8 mouse cellular contexts compared by ENCODE assay signal in genomic region chr8:107056973-107057369, GRCm38 (mm10). TPM values are rescaled to one million over a fixed set of nuclear protein-coding genes. Genes with fewer than 3 reads are reported as not detected.
DNase-seq lines count a peak whose midpoint lies in the region; ATAC-seq and TF ChIP-seq lines count a peak whose summit lies in the region.

No protein-coding gene starts in this region.

- TF ChIP-seq POLR2A in cerebellum, adult 2 months (IDR thresholded peaks at IDR 0.05; ENCODE audit: borderline replicate concordance, insufficient read depth, low read length) = no peak

- no peak for TF ChIP-seq CTCF in cerebellum, adult 2 months (IDR thresholded peaks at IDR 0.05; ENCODE audit: borderline replicate concordance, insufficient read depth, low read depth, low read length)

- peaks cover 15% of the 10 kb centered on the region for H3K36me3 ChIP-seq in neural tube, embryonic 11.5 days (ENCODE audit: control insufficient read depth, insufficient read depth, low read length)
- H3K36me3 ChIP-seq in intestine, embryonic 16.5 days (ENCODE audit: control insufficient read depth, insufficient read depth, low read length) = peaks cover 16% of the 10 kb centered on the region
- H3K36me3 ChIP-seq in neural tube, embryonic 14.5 days (ENCODE audit: control insufficient read depth, insufficient read depth, low read length) = peaks cover 25% of the 10 kb centered on the region

- no peak for DNase-seq in cerebellum, adult 2 months
- no peak for DNase-seq in cerebellum, adult 18-20 months
- DNase-seq in neural tube, embryonic 11.5 days (ENCODE audit: low spot score) = no peak
- no peak for DNase-seq in neural tube, embryonic 10.5 days (ENCODE audit: extremely low spot score, low spot score)
- DNase-seq in embryo, embryonic 9.5 days (ENCODE audit: extremely low spot score) = no peak

- no peak overlapping the region for H3K27ac ChIP-seq in cerebellum, adult 2 months (ENCODE audit: insufficient read depth, low read length)
- no peak overlapping the region for H3K27ac ChIP-seq in neural tube, embryonic 11.5 days (ENCODE audit: low read depth, low read length)
- H3K27ac ChIP-seq in intestine, embryonic 16.5 days (ENCODE audit: low read length) = peak overlapping the region; percentile 35; the same call in 1 of the 2 replicates
- H3K27ac ChIP-seq in neural tube, embryonic 14.5 days (ENCODE audit: low read depth, low read length) = no peak overlapping the region

- no peaks in the 10 kb centered on the region for H3K9me3 ChIP-seq in neural tube, embryonic 11.5 days (ENCODE audit: control insufficient read depth, low read length)
- no peaks in the 10 kb centered on the region for H3K9me3 ChIP-seq in intestine, embryonic 16.5 days (ENCODE audit: control insufficient read depth, low read length)
- no peaks in the 10 kb centered on the region for H3K9me3 ChIP-seq in neural tube, embryonic 14.5 days (ENCODE audit: control insufficient read depth, low read length)

- peak overlapping the region; percentile 93 for H3K4me2 ChIP-seq in neural tube, embryonic 11.5 days (ENCODE audit: low read depth)
- H3K4me2 ChIP-seq in intestine, embryonic 16.5 days (ENCODE audit: low read depth, low read length) = peak overlapping the region; percentile 89
- H3K4me2 ChIP-seq in neural tube, embryonic 14.5 days (ENCODE audit: low read depth, low read length) = peak overlapping the region; percentile 98

- ATAC-seq in neural tube, embryonic 11.5 days (ENCODE audit: insufficient read depth, low FRiP score, low TSS enrichment) = peak; percentile 74
- ATAC-seq in intestine, embryonic 16.5 days = peak; percentile 73
- ATAC-seq in neural tube, embryonic 14.5 days (ENCODE audit: low read depth) = peak; percentile 76
- no peak for ATAC-seq in inflammation-experienced regulatory T-cells, adult 6 months

- under 1% methylated on average over 33 of the region's 33 CpGs for WGBS in cerebellum, adult 2 months
- WGBS in neural tube, embryonic 11.5 days = under 1% methylated on average over 32 of the region's 33 CpGs
- under 1% methylated on average over 33 of the region's 33 CpGs for WGBS in intestine, embryonic 16.5 days
- WGBS in neural tube, embryonic 14.5 days = 1% methylated on average over 33 of the region's 33 CpGs

- H3K9ac ChIP-seq in neural tube, embryonic 11.5 days (ENCODE audit: low read length) = peak overlapping the region; percentile 78
- peak overlapping the region; percentile 79 for H3K9ac ChIP-seq in intestine, embryonic 16.5 days (ENCODE audit: low read depth, low read length)
- peak overlapping the region; percentile 62 for H3K9ac ChIP-seq in neural tube, embryonic 14.5 days (replicated peaks; ENCODE audit: low read depth, low read length)

- peak overlapping the region; percentile 68 for H3K4me3 ChIP-seq in cerebellum, adult 2 months (replicated peaks; ENCODE audit: insufficient read depth, low read depth, low read length)
- peak overlapping the region; percentile 96 for H3K4me3 ChIP-seq in neural tube, embryonic 11.5 days (ENCODE audit: low read depth, low read length)
- H3K4me3 ChIP-seq in intestine, embryonic 16.5 days (ENCODE audit: low read length) = peak overlapping the region; percentile 100
- peak overlapping the region; percentile 97 for H3K4me3 ChIP-seq in neural tube, embryonic 14.5 days (ENCODE audit: low read depth, low read length)

- H3K4me1 ChIP-seq in cerebellum, adult 2 months (ENCODE audit: control insufficient read depth, insufficient read depth, low read length) = 0 out of 2 replicates have a peak, but pooled peaks cover 3% of the 10 kb centered on the region
- peaks cover 7% of the 10 kb centered on the region; the same call in 1 of the 2 replicates for H3K4me1 ChIP-seq in neural tube, embryonic 11.5 days (ENCODE audit: control insufficient read depth, insufficient read depth, low read length)
- H3K4me1 ChIP-seq in intestine, embryonic 16.5 days (ENCODE audit: control insufficient read depth, insufficient read depth, low read length) = peaks cover 6% of the 10 kb centered on the region
- H3K4me1 ChIP-seq in neural tube, embryonic 14.5 days (ENCODE audit: control insufficient read depth, insufficient read depth, low read length) = peaks cover 15% of the 10 kb centered on the region

- H3K27me3 ChIP-seq in cerebellum, adult 2 months (ENCODE audit: control insufficient read depth, insufficient read depth, low read length) = no peaks in the 10 kb centered on the region
- no peaks in the 10 kb centered on the region for H3K27me3 ChIP-seq in neural tube, embryonic 11.5 days (ENCODE audit: control insufficient read depth, insufficient read depth, low read length)
- H3K27me3 ChIP-seq in intestine, embryonic 16.5 days (replicated peaks; ENCODE audit: control insufficient read depth, insufficient read depth, low read length) = no peaks in the 10 kb centered on the region
- 0 out of 2 replicates have a peak, but pooled peaks cover 3% of the 10 kb centered on the region for H3K27me3 ChIP-seq in neural tube, embryonic 14.5 days (ENCODE audit: control insufficient read depth, insufficient read depth, low read length)

RNA-seq across cellular contexts. Expression of gene Nip7, which starts 0.3 kb away (rescaled TPM):
- polyA plus RNA-seq in cerebellum, adult 2 months (2012; rRNA removed) = 44.6 and 51.0 TPM in 2 replicates
- 86.1 and 88.8 TPM in 2 replicates for polyA plus RNA-seq in neural tube, embryonic 11.5 days (2014; fragmentation: Nextera tagmentation; extraction: Ambion mirVana)
- 73.5 and 85.9 TPM in 2 replicates for polyA plus RNA-seq in intestine, embryonic 16.5 days (2015; fragmentation: Nextera tagmentation; extraction: Ambion mirVana)
- polyA plus RNA-seq in neural tube, embryonic 14.5 days (2014; fragmentation: Nextera tagmentation; extraction: Ambion mirVana) = 62.5 and 65.5 TPM in 2 replicates
- polyA plus RNA-seq in inflammation-experienced regulatory T-cells, adult 6 months (2017; shearing (Covaris generic)) = 10 to 100 TPM; 61.0 to 87.4 (median 78.2) TPM

RNA-seq across cellular contexts. Expression of gene Cog8, which starts 0.5 kb away (rescaled TPM):
- 47.1 and 48.9 TPM in 2 replicates for polyA plus RNA-seq in cerebellum, adult 2 months (2012; rRNA removed)
- 42.4 and 42.8 TPM in 2 replicates for polyA plus RNA-seq in neural tube, embryonic 11.5 days (2014; fragmentation: Nextera tagmentation; extraction: Ambion mirVana)
- polyA plus RNA-seq in intestine, embryonic 16.5 days (2015; fragmentation: Nextera tagmentation; extraction: Ambion mirVana) = 32.4 and 32.8 TPM in 2 replicates
- 39.9 and 46.6 TPM in 2 replicates for polyA plus RNA-seq in neural tube, embryonic 14.5 days (2014; fragmentation: Nextera tagmentation; extraction: Ambion mirVana)
- 1 to 10 TPM; 6.0 to 9.5 (median 7.4) TPM for polyA plus RNA-seq in inflammation-experienced regulatory T-cells, adult 6 months (2017; shearing (Covaris generic))

RNA-seq across cellular contexts. Expression of gene Tmed6, which starts 8.5 kb away (rescaled TPM):
- polyA plus RNA-seq in cerebellum, adult 2 months (2012; rRNA removed) = not detected in 2 replicates
- not detected in 2 replicates for polyA plus RNA-seq in neural tube, embryonic 11.5 days (2014; fragmentation: Nextera tagmentation; extraction: Ambion mirVana)
- polyA plus RNA-seq in intestine, embryonic 16.5 days (2015; fragmentation: Nextera tagmentation; extraction: Ambion mirVana) = 52.3 and 60.5 TPM in 2 replicates
- polyA plus RNA-seq in neural tube, embryonic 14.5 days (2014; fragmentation: Nextera tagmentation; extraction: Ambion mirVana) = not detected in 2 replicates
- polyA plus RNA-seq in inflammation-experienced regulatory T-cells, adult 6 months (2017; shearing (Covaris generic)) = under 1 TPM in 1 of 3 experiments, not detected in 2; 0.52 TPM

RNA-seq across cellular contexts. Expression of gene Pdf, which starts 8.6 kb away (rescaled TPM):
- 34.0 and 34.2 TPM in 2 replicates for polyA plus RNA-seq in cerebellum, adult 2 months (2012; rRNA removed)
- polyA plus RNA-seq in neural tube, embryonic 11.5 days (2014; fragmentation: Nextera tagmentation; extraction: Ambion mirVana) = 43.5 and 44.8 TPM in 2 replicates
- 47.1 and 47.7 TPM in 2 replicates for polyA plus RNA-seq in intestine, embryonic 16.5 days (2015; fragmentation: Nextera tagmentation; extraction: Ambion mirVana)
- 36.5 and 36.8 TPM in 2 replicates for polyA plus RNA-seq in neural tube, embryonic 14.5 days (2014; fragmentation: Nextera tagmentation; extraction: Ambion mirVana)
- 1 to 10 TPM; 1.2 to 5.6 (median 3.0) TPM for polyA plus RNA-seq in inflammation-experienced regulatory T-cells, adult 6 months (2017; shearing (Covaris generic))

RNA-seq across cellular contexts. Expression of gene Vps4a, which starts 25.9 kb away (rescaled TPM):
- 111 TPM in 2 replicates for polyA plus RNA-seq in cerebellum, adult 2 months (2012; rRNA removed)
- 100 and 105 TPM in 2 replicates for polyA plus RNA-seq in neural tube, embryonic 11.5 days (2014; fragmentation: Nextera tagmentation; extraction: Ambion mirVana)
- polyA plus RNA-seq in intestine, embryonic 16.5 days (2015; fragmentation: Nextera tagmentation; extraction: Ambion mirVana) = 53.9 and 56.9 TPM in 2 replicates
- polyA plus RNA-seq in neural tube, embryonic 14.5 days (2014; fragmentation: Nextera tagmentation; extraction: Ambion mirVana) = 155 and 162 TPM in 2 replicates
- polyA plus RNA-seq in inflammation-experienced regulatory T-cells, adult 6 months (2017; shearing (Covaris generic)) = 10 to 100 TPM; 32.5 to 38.8 (median 36.7) TPM

Comparison
In these comparisons a context has a peak if more than half of its experiments do, and no peak if none do; other contexts are left out.
1. RNA of gene Tmed6, which starts 8.5 kb away (polyA plus RNA-seq): 52.3 to 60.5 TPM in intestine, embryonic 16.5 days; 0.52 TPM in inflammation-experienced regulatory T-cells, adult 6 months, not detected in cerebellum, adult 2 months, not detected in neural tube, embryonic 11.5 days and not detected in neural tube, embryonic 14.5 days; every median in the first group is over 10 times any median in the second.
2. Peak in every context shown above with its lines, with median percentiles within 50 percentile points of each other: H3K4me3 ChIP-seq, H3K4me2 ChIP-seq and H3K9ac ChIP-seq.